Mouse (Mus musculus) gonadal fat pad, adult 2 months (tissue): ENCODE data around the gene Pxylp1. TPM values are rescaled to one million over a fixed set of nuclear protein-coding genes. Genes with fewer than 3 reads are reported as not detected.
A peak's percentile ranks its signal among the peaks of the same experiment; 100 is the strongest.

ENCODE experiments used
- DNase-seq: peaks from one replicate; pipeline ENCODE4 v3.0.0-alpha.2; 2012; ENCODE audit warnings: low read depth
- polyA plus RNA-seq: library from polyadenylated mRNA; depleted of rRNA; stranded (reverse); fragments of >200 nt; gene quantifications from 2 replicates; pipeline ENCODE4 v1.2.3, GENCODE M21; 2012

The Pxylp1 gene
- polyA plus RNA-seq, 1 experiment = 16.8 TPM

DNA sequence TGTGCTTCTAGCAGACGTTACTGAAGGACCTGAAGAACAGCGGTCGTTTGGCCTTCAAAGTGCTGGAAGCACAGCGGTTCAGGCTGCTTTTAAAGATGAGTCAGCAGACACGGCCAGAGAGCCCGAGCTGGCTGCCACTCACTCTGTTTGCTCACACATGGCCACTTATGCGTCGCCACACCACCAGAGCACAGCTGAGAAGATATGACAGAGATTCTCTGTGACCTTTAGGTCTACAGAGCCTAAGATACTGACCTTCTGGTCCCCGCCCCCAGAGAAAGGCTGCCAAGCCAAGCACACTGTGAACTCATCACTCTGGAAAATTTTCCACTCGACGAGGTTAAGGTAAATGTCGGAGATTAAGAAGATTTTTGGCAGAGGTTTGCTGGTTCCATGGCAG, 68.4 kb downstream of the Pxylp1 start:
- no peak for DNase-seq

- no peak for DNase-seq
These were observed 68.9 kb downstream of the Pxylp1 start for GRCm38 (mm10) chr9:96823541-96823940.

DNA sequence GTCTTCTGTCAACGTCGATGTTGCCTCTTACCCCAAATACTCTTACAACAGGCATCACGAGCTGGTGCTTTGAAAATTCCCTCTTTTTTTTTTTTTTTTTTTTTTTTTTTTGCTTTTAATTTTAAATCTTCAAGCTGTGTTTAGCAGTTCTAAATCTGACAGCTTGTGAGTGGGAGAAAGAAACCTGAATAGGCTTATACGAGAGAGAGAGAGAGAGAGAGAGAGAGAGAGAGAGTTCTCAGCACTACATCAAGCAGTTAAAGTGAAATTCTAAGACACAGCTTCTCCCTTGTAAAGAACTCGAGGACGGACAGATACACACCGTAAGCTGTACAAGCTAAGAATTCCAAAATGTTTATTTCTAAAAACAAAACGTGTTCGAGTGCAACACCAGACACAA, 69.5 kb downstream of the Pxylp1 start:
- no peak for DNase-seq

DNA sequence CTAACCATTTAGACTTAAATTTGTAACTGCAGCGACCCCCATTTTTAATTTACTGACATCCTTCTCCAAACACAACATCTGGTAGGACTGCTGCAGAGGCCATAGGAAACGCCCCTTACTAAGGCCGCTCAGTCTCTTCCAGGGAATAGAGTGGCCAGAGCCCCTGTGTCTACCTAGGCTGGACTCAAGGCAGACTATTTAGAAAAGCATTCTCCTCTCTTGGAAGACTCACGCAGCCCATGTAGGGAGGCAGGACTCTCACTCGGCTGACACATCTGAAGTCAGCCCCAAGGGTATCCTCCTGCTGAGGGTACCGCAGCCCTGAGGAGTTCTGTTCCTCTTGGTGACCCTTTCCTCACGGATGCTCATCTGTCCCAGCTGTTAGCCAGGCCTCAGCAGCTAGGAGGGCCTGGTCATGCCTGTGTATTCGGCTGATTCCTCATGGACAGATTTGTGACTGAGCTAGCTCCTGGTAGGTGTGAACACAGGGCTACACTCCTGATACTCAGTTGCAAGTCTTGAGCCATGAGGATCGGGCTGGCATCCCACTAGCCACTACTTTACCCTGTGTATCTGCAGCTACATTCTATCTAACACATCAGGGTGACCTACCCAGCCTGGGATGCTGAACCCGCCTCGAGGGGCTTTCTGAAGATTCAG, 73.5 kb downstream of the Pxylp1 start:
- DNase-seq = no peak

GRCm38 (mm10) chr9:96818128-96818821, 74.2 kb downstream of the Pxylp1 start:
- no peak for DNase-seq

- DNase-seq = no peak
These were observed 80.5 kb downstream of the Pxylp1 start for GRCm38 (mm10) chr9:96811996-96812395.

- DNase-seq = no peak
These were observed 92.2 kb downstream of the Pxylp1 start for GRCm38 (mm10) chr9:96800131-96800825.

DNA sequence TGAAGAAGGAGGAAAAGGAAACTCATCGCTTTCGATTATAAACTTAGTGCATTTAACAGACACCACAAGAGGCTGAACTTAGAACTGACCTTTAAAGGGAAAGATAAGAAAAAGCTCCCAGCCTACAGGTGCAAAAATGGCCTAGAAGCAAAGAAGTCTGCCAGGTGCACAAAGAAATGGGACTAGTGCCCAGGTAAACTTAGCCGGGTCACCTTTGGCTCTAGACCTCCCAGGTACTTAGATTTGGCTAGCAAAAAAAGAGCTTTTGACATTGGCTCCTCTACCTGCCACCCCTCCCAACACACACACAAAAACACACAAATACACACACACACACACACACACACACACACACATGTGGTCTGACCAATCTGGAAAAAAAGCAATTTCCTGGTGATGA, 95.2 kb downstream of the Pxylp1 start:
- DNase-seq = no peak

DNA sequence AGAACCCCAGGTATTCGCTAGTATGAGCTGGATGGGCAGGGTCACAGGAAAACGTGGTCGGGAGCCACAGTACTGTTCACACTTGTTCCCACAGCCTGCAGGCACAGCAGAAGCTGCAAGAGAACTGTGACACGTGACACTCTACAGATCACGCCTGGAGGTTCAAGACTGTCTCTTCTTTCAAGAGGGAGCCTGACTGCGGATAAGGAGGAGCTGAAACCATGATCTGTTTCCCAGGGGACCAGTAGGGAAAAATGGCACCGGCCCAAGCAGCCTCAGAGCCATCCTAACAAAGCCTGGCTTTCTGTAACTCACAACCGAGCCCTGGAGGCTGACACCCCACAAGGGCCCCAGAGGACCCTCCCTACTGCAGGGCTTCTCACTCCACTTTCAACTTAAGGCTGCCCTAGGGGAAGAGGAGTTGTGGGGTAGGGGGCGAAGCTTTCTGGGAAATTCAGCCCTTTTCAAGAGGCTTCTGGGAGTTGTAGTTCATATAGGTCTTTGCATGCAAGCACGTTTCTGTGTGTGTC, 97.0 kb downstream of the Pxylp1 start:
- DNase-seq = no peak

GRCm38 (mm10) chr9:96794601-96795000, 97.9 kb downstream of the Pxylp1 start:
- no peak for DNase-seq

- DNase-seq = no peak
These were observed 99.9 kb downstream of the Pxylp1 start for GRCm38 (mm10) chr9:96792543-96792942.

- DNase-seq = no peak
These were observed 102.0 kb downstream of the Pxylp1 start for GRCm38 (mm10) chr9:96790389-96791007.

DNA sequence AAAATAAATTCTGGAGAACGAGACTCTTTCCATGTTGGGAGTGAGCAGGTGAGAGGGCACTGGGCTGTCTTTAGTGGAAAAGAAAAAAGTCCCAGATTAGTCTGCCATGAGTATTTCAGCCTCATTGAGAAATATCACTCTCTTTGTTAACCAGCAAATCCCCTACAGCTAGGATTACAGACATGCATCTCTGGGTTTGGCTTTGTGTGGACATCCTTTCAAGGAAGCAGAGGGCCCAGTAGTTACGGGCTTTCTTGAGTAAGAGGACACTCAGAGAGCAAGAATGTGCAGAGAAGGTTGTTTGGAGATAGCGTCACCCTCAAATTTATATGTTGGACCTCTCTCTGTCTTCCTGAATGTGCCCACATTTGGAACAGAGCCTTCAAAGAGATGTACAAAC, 102.6 kb downstream of the Pxylp1 start:
- peak; percentile 91 for DNase-seq

DNA sequence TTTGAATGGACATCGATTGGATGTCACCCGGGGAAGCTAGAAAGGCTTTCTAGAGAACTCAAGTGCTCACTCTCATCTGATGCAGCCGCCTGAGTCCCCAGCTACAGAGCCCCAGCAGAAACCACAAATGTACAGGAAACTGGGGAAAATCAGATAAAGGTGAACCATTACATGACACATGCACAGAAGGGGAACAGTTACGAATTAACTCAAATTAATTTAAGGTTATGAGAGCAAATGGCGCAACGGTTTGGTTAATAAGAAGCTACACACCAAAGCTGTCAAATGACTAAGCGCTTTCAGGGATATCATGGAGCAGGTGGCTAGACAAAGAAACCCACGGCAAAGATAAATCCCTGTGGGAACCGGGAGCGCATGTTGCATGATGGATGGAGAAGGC, 104.7 kb downstream of the Pxylp1 start:
- DNase-seq = no peak

GRCm38 (mm10) chr9:96785871-96786342, 106.6 kb downstream of the Pxylp1 start:
- DNase-seq = no peak

DNA sequence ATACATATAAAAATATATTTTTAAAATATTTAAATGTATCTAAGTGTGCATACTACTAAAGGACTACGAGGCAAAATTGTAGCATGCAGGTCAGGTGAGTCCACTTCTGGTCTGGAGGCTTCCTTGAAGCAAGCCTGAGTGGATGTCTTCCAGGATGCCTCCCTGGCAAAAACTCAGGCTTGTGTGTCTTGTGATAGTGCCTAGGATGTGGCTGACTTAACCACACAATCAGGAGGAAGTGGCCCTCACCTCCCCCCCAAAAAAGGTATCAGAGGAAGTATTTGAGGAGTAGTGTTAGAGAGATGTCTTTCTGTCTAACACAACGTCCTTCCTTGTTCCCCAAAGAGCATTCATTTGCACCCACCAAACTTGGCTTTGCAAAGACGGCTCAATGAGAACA, 107.3 kb downstream of the Pxylp1 start:
- DNase-seq = no peak

DNA sequence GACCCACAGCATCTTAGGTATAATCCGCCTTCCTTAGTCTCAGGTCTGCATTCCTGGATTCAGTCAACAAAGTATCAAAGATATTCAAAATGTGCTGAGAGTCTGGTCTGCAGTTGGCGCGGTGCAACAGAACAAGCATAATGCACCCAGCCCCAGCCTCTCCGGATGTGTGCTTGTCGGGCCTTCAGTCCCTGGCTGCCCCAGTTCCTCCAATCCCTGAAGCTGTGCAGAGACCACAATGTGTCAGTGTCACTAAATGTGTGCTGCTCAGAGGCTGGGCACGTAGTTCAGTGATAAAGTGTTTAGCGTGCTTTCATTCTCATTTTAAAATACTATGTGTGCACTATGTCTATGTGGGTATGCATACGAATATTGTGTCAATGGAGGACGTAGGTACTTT, 108.8 kb downstream of the Pxylp1 start:
- no peak for DNase-seq

DNA sequence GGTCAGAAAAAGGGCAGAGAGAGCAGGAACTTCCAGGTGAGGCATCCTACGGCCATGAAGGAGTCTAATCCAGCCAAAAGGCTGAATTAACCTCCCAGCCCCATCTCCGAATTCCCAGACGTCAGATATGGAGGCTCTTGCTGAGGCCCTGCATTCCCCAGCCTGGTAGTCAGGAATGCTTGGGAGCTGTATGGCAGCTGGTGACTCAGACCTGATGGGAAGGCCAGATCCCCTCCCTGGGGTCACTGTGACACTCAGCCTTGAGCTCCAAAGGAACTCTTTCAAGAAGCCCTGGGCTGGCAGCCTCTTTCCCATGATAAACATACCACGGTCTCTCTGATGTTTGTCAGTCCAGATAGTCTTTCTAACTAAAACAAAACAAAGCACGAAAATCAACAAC, 109.2 kb downstream of the Pxylp1 start:
- no peak for DNase-seq

GRCm38 (mm10) chr9:96782062-96782461, 110.4 kb downstream of the Pxylp1 start:
- no peak for DNase-seq
